Mouse (Mus musculus) gastrocnemius, postnatal 25 days (tissue): ENCODE data around the gene Chd2. TPM values are rescaled to one million over a fixed set of nuclear protein-coding genes. Genes with fewer than 3 reads are reported as not detected.
"Not testable (repeated sequence)": the region's sequence is repeated elsewhere in the genome, so short reads cannot be mapped to it uniquely, and the experiment has no call there.

Experiments used
- DNase-seq: peaks from one replicate; pipeline ENCODE4 v3.0.0; 2022
- total RNA-seq, 2 experiments: library from RNA; stranded (reverse); gene quantifications; 1 replicate in 1 of 2; 2 replicates in 1 of 2; pipeline ENCODE4 v1.2.3; 2021

The Chd2 gene
- total RNA-seq, 2 experiments from 2014 or later = 30.2 to 38.4 TPM

DNA sequence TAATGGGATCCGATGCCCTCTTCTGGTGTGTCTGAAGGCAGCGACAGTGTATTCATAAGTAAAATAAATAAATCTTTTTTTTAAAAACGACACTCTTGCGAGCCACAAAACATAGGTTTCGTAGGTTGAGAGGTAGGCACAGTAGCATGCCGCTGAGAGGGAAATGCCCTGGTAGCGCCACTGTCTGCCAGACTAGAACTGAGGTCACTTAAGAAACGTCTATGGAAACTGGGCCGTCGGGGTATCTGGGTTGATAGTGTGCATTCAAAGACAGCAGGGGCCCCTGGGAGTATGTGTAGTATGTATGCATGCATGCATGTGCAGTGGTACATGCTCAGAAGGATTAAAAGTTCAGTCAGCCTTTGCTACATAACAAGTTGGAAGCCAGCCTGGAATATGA is 21.4 kb downstream of the Chd2 start:
- DNase-seq = no peak

DNA sequence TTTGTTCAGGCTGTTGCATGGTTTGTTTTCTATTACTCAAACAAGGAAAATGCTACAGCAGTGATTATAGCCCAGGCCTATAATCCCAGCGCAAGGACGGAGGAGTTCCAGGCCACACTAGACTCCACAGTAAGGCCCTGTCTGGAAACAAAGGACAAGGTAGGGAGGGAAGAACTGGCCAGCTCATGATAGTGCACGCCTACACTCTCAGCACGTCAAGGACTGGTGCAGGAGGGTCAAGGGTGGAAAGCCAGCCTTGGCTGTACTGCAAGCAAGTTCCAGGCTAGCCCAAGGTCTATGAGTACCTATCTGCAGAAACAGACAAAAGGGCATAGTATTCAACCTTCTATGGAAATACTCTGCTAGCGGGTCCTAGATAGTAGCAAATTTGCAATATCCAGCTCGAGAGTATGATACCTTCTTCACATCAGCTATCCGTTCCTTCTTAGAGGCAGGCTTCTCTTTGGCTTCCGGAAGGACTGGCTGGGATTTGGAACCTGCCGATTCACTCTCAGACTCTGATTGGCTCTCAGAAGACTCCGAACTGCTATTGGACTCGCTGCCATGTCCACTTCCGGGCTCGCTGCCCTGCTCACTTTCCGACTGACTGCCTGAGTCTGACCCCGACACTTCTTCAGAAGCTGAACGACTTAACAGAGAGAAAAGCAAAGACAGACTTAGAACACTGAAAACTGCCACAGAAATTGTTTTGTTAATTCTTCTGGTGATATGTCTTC is 22.4 kb downstream of the Chd2 start:
- peak; percentile 27 for DNase-seq

GRCm38 (mm10) chr7:73518373-73518980 is 23.2 kb downstream of the Chd2 start:
- not testable (repeated sequence) for DNase-seq

DNA sequence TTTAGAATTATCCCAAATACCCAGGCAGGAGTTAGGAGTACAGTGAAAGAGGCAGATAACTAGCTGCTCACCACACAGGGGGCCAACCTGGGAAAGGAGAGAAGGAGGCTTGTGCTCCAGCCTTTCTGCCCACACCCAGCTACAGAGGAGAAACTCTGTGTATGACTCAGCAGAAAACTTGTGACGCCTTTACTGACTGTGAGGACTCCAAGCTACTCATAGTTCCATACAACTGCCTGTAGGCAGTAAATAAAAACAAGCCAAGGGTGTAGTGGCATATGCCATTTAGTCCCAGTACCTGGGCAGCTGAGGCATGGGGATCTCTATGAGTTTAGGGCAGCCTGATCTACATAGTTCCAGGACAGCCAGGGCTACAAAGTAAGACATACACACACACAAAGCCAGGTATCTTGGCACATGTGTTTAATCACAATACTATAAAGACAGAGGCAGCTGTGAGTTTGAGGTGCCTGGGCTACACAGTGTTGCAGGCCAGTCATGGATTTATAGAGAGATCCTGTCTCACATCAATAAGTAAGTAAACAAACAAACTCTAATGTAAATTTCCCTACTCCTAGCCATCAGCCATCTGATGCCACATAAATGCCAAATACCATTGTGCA is 24.1 kb downstream of the Chd2 start:
- DNase-seq = no peak

DNA sequence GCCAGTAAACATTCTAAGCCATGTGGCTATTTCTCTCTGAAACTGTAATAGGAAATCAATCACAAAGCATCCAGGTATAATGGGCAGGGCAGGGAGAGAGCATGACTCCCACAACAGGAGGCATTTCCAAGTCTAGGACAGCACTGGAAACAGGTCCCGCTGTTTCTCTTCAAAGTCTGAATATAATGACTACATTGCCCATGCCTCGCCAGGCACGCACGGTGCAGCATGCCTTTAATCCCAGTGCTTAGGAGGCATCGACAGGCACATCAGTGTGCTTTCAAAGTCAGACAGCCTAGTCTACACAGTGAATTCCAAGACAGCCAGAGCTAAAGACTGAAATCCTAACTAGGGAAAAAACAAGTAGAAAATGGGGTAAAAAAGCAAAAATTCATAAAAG is 24.8 kb downstream of the Chd2 start:
- no peak for DNase-seq

DNA sequence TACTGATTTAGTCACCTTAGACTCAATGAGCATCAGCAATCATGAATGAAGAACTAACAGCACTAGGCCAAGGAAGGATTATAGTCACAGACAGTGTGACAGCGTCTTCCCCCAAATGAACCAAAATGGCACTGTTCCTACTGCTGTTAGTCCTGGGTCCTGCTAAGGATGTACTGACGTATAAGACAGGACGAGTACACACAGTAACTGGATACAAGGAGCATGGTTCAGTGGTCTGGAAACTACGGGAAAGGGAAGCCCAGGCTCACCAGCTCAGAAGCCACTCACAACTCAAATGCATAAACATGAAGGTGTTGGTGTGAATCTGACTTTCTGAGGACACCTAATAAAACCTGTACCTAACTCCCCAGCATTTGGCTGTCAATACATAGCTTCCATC is 27.1 kb downstream of the Chd2 start:
- no peak for DNase-seq

DNA sequence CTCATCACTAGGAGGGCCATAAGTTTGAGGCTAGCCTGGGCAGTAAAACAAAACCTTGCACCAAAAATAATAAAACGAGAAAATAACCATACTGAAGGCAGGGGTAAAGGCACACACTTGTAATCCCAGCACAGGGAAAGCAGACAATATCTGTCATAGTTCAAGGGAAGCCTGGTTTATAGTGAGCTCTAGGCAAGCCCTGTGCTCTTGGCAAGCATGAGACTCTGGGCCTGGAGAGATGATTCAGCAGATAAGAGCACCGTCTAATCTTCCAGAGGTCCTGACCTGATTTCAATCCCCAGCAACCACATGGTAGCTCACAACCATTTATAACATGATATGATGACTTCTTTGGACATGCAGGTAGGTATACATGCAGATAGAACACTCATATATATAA is 29.2 kb downstream of the Chd2 start:
- no peak for DNase-seq

- no peak for DNase-seq
Measured at GRCm38 (mm10) chr7:73508688-73509087, 32.9 kb downstream of the Chd2 start.

GRCm38 (mm10) chr7:73507491-73507890 is 34.1 kb downstream of the Chd2 start:
- no peak for DNase-seq

GRCm38 (mm10) chr7:73506852-73507251 is 34.8 kb downstream of the Chd2 start:
- DNase-seq = no peak

- no peak for DNase-seq
Measured at GRCm38 (mm10) chr7:73505266-73505665, 36.4 kb downstream of the Chd2 start.

- DNase-seq = no peak
Measured at GRCm38 (mm10) chr7:73498200-73498599, 43.4 kb downstream of the Chd2 start.

DNA sequence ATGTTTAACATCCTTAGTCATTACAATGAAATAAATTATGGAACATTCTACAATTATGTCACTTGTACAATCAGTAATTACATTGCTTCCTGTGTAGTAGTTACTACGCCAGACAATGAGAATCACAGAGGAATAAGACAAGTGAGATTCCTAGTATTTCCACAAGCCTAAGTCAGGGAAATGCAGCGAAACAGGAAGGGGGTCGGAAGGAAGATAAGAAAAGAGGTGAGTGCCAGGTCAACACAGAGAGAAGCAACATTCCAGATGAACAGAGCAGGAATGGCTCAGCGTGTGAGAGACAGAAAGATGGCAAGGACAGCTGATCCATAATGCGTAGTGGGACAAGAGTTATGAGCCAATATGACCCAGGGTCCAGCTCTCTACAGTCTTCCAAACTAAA is 52.4 kb downstream of the Chd2 start:
- DNase-seq = no peak

DNA sequence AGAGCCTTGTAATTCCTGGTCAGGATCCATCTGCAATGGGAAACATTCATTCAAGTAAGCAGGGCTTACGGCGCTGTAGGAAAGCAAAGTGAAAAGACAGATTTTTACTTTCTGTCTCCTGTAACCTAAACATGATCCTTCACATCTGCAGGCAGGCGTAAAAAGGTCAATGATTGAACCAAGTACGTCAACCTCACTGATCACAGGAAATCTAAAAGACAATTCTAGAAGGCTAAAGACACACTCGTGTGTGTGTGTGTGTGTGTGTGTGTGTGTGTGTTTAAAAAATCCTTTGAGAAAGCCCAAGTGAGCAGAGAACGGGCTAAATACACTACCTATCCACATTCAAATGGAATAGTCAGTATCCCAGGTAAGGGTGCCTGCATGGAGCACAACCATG is 60.5 kb downstream of the Chd2 start:
- DNase-seq = no peak

DNA sequence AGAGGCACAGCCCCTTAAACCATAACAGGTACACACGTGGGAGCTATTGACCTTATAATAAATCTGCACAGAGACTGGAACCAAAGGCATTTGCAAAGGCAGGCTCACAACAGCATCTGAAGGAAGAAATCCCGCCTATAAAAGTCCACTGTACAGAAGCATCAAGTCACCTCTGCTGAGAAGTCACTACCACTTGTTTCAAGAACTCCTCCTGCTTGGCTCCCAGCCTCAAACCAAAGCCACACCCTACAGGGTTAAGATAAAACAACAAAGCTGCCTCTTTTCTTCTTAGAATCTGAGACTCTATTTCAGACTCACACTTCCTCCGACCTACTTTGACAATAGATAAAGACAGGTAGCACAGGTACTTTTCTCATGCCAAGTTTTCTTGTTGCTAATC is 62.1 kb downstream of the Chd2 start:
- DNase-seq = no peak

GRCm38 (mm10) chr7:73478157-73479058 is 63.2 kb downstream of the Chd2 start:
- peak; percentile 41 for DNase-seq

DNA sequence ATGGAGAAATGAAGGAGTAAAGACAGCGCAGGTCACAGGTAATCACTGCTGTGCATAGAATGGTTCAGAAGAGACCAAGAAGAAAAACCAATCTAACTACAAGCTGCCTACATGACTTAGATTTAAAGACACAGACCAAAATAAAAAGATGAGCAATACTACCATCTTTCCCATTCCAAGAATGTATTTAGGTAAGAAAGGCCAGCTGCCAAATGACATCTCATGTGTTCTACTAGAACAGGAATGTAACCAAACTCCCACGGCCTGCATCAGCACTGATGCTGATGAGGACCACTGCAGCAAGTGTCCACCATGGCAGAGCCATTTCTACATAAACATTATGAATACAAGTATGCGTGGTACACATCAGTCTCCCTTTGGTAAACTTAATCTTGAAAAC is 73.9 kb downstream of the Chd2 start:
- DNase-seq = no peak

DNA sequence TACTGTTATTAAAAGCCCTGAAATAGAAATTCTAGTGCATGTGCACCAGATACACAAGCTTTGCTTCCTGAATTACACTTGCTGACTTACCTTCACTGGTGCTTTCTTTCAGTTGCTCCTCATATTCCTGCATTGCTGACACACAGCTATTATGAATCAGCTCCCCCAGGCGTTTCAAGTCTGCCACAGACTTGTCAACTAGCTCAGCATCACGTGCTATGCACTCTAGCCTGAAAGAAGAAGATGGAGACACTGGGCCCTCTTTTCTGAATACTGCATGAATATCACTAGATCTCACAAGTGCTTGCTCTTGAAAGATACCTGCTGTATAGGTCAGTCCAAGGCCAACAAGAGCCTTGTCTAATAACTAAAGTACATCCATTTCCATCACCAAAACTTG is 78.1 kb downstream of the Chd2 start:
- no peak for DNase-seq

- no peak for DNase-seq
Measured at GRCm38 (mm10) chr7:73454113-73454512, 87.5 kb downstream of the Chd2 start.

DNA sequence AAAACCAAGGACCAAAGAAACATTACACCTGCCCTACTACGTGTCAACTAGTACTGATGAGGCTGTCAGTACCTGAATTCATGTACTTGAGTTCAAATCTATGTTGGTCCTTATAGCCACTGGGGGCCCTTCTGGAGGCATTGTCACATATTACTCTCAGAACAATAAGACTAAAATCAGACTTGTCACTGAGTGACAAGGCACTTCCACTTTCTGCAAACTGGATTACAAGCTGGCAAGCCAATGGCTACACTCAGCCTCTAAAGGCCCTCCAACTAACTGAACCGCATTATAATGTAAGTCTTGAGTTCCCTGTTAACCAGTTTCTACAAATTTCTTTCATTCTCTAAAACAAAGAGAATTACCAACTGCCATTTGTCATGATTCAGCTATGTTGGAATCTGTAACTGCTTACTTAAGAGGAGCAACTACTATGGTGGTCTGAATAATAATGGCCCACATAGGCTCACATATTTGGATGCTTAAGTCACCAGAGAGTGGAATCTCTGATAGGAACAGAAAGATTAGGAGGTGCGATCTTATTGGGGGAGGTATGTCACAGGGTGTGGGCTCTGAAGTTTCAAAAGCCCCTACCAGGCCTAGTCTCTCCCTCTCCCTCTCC is 89.3 kb downstream of the Chd2 start:
- DNase-seq = no peak

DNA sequence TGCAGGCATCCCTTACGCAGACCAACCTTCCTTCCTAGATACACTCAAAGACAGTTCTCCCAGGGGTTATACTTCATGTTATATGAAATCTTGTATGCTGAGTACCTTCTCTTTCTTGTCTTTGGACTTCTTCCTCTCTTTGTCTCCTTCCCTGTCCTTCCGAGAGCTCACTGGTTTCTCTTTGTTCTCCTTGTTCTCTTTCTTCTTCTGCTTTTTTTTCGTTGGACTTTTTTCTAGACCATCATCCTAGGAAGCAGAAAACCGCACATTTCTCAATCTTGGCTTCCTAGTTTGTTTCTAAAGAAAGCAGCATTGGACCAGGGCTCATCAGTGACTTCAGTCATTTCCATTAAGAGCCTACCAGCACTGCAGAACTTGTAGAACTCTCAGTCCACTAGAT is 90.0 kb downstream of the Chd2 start:
- DNase-seq = no peak

GRCm38 (mm10) chr7:73442246-73442645 is 99.4 kb downstream of the Chd2 start:
- DNase-seq = no peak
